Mouse (Mus musculus) forelimb bud, embryonic 11.5 days (tissue): ENCODE data around the gene Hey2.

ENCODE experiments used
- DNase-seq: peaks from one replicate; pipeline ENCODE4 v3.0.0-alpha.2; 2012; ENCODE audit warnings: low read depth, low spot score

The Hey2 gene

DNA sequence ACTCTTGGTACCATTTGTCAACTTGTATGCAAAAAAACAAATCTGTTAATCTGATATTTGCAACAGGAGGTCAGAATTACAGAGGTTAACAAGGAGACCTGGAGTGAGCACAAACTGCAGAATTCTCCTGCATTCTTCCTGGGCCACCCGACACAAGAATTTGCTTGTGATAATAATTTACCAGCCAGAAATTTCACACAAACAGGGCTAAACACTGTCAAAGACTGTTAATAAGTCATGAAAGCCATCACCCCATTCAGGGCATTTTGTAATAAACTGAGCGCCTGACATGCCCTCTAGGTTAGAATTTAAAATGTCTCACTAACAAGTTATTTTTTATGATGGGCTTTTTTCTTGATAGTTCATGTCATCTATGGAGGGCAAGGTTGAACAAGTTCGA is 51.6 kb downstream of the Hey2 start:
- no peak for DNase-seq

DNA sequence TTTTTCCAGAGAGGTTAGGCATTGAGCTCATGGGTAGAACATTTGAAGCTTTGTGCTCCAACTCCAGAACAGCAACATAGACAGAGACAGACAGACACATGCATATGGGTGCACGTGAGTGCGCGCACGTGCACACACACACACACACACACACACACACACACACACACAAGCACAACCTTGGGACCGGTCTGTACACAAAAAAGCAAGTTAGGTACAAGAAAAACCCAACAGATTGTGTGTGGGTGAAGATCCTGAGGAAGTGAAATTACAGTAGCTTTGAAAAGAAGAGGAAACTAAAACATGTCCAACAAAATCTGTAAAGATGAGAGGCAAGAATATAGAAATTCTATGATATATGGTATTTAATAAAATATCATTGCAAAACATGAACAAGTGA is 53.1 kb downstream of the Hey2 start:
- DNase-seq: no peak

DNA sequence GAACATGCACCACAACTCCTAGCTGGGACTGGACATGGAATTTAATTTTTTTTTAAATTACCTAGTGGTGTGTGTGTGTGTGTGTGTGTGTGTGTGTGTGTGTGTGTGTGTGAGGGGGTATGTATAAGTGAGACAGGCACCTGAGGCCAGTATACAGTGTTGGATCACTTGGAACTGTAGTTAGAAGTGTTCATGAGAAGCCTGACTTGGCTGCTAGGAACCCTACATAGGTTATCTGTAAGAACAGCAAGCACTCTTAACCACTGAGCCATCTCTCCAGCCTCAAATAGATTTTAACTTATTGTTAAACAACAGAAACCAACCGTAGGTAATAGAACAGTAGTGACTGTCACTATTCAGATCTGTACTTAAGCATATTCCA is 54.3 kb downstream of the Hey2 start:
- DNase-seq: no peak

GRCm38 (mm10) chr10:30787684-30788339 is 54.8 kb downstream of the Hey2 start:
- no peak for DNase-seq

DNA sequence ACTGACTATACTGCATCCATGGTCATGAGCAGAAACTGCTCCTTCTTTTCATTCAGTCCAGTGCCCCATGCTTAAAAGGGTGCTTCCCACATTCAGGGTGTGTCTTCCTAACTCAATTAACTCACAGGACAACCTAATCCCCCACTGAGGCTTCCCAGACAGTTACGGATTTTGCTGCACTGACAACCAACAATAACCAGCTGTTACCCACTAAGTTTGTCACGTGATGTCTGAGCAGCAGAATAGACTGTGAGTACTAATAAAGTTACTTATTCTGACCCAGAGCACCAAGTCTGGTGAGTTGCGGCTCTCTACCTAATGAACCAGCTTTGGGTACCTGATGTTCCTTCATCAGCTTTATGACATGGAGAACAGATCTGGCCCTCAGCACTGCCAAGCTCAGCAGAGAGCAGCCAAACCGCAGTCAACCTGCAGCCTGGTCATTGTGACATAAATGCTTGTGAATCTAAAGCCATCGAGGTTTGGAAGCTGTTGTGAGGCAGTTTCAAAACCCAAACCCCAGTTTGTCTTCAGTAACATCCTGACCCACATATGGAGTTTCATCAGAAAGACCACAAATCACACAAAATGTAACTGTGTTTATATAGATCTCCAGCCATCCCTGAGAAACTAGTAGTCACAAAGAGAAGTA is 56.4 kb downstream of the Hey2 start:
- DNase-seq: no peak
